Mouse (Mus musculus) bone marrow, adult 2 months (tissue): ENCODE measurements around the gene Gcdh.

Experiments used
- CTCF ChIP-seq: fragments of 200-500 bp; IDR thresholded peaks from 2 replicates; pipeline ENCODE4 v1.5.1; 2011; ENCODE audit warnings: low read length, control low read depth; ENCODE audit not compliant: control insufficient read depth, insufficient read depth
- POLR2A ChIP-seq: fragments of 200-500 bp; IDR thresholded peaks from 2 replicates; pipeline ENCODE4 v1.6.1; 2011; ENCODE audit warnings: low read depth, mild to moderate bottlenecking, control low read depth, low read length, borderline replicate concordance; ENCODE audit not compliant: control insufficient read depth

- TF ChIP-seq CTCF (no peak), POLR2A (no peak)
Observed at GRCm38 (mm10) chr8:84856434-84856833, 37.3 kb downstream of the Gcdh start.
